Mouse (Mus musculus): ENCODE data around the gene Try4. TPM values are rescaled to one million over a fixed set of nuclear protein-coding genes. Genes with fewer than 3 reads are reported as not detected.
"Not testable (repeated sequence)": the region's sequence is repeated elsewhere in the genome, so short reads cannot be mapped to it uniquely, and the experiment has no call there.

Gene Try4
- polyA plus RNA-seq (2012; rRNA removed) = 0.24 TPM in 1 of 2 replicates, not detected in the other

DNA sequence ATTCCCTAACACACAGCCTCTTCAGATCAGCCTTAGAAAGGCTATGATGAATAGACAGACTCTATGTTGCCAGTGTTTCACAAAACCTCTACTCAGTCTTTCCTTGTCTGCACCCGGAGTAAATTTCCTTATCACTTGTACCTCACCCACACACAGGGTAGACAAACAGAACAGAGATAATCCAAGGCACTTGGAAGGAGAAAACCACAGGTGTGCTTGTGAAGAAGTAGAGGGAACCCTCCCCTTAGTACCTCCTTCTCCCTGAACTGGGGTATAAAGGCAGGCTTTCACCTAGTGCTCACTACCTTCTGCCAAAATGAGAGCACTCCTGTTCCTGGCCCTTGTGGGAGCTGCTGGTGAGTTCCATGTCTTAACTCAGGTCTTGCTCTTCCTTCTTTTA, at the start of gene Try4:
Try4 (plus strand) TSS at position 301 of the 400 bp plus-strand sequence.
- no peak for TF ChIP-seq POLR2A (IDR thresholded peaks at IDR 0.05; ENCODE audit: borderline replicate concordance, extremely low read depth, insufficient read depth, insufficient read length, poor library complexity, severe bottlenecking)
- no peak for TF ChIP-seq CTCF (IDR thresholded peaks at IDR 0.05; ENCODE audit: borderline replicate concordance, extremely low read depth, insufficient read depth, insufficient read length)
- no peak for DNase-seq (ENCODE audit: low read depth)

DNA sequence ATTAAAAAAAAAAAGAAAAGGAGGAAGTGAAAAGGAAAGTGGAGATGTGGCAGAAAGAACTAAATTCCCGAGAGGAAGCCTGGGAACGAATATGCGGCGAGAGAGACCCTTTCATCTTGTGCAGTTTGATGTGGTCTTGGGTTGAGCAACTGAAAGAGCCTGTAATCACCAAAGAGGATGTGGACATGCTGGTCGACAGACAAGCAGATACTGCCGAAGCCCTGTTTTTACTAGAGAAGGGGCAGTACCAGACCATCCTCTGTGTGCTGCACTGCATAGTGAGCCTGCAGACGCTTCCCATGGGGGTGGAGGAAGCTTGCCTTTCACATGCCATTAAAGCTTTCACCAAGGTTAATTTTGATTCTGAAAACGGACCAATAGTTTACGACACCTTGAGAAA, 48.8 kb upstream of the Try4 start:
- DNase-seq (ENCODE audit: low read depth) = not testable (repeated sequence)

DNA sequence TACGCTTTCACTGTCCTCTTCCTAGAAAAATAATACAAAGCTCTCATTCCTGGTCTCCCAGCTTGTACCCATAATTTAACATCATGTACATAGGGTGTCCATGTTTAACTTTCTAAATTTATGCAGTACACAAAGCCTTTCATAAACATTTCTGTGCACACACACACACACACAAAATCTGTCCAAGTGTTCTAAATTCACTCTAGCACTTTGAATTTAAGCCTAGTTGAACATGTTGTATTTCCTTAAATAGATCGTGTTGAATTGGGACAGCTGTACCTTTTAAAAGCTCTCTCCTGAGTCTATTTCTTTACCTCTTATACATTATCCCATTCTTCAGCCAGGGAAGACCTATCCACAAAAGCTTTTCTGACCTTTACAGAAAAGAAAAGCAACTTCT, 45.6 kb upstream of the Try4 start:
- no peak for DNase-seq (ENCODE audit: low read depth)
- TF ChIP-seq CTCF (IDR thresholded peaks at IDR 0.05; ENCODE audit: borderline replicate concordance, extremely low read depth, insufficient read depth, insufficient read length) (no peak), POLR2A (IDR thresholded peaks at IDR 0.05; ENCODE audit: borderline replicate concordance, extremely low read depth, insufficient read depth, insufficient read length, poor library complexity, severe bottlenecking) (no peak)

DNA sequence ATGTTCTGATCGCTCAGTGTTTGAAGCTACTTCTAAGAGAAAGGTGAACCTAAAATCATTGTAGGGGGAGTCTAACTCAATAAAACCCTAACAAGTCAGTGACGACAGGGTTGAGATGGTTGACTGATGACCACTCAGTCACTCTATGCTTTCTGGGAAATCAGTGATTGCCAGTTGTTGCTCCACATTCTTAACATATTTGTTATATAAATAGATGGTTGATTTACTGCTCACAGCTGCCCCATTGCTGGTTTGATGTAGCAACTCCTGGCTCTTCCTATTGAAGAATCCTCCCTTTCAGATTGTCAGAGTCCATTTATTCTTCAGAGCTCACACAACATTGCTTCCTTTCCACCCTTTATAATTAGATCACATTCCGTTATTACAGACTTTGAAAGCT, 44.6 kb upstream of the Try4 start:
- DNase-seq (ENCODE audit: low read depth) = no peak
- TF ChIP-seq POLR2A (IDR thresholded peaks at IDR 0.05; ENCODE audit: borderline replicate concordance, extremely low read depth, insufficient read depth, insufficient read length, poor library complexity, severe bottlenecking) (no peak), CTCF (IDR thresholded peaks at IDR 0.05; ENCODE audit: borderline replicate concordance, extremely low read depth, insufficient read depth, insufficient read length) (no peak)

- peak; percentile 38 for DNase-seq (ENCODE audit: low read depth)
- TF ChIP-seq POLR2A (IDR thresholded peaks at IDR 0.05; ENCODE audit: borderline replicate concordance, extremely low read depth, insufficient read depth, insufficient read length, poor library complexity, severe bottlenecking) = no peak
- no peak for TF ChIP-seq CTCF (IDR thresholded peaks at IDR 0.05; ENCODE audit: borderline replicate concordance, extremely low read depth, insufficient read depth, insufficient read length)
These were observed 39.3 kb upstream of the Try4 start for GRCm38 (mm10) chr6:41262796-41263195.

GRCm38 (mm10) chr6:41266140-41266539, 35.9 kb upstream of the Try4 start:
- DNase-seq (ENCODE audit: low read depth) = peak; percentile 4
- TF ChIP-seq CTCF (IDR thresholded peaks at IDR 0.05; ENCODE audit: borderline replicate concordance, extremely low read depth, insufficient read depth, insufficient read length) (no peak), POLR2A (IDR thresholded peaks at IDR 0.05; ENCODE audit: borderline replicate concordance, extremely low read depth, insufficient read depth, insufficient read length, poor library complexity, severe bottlenecking) (no peak)

DNA sequence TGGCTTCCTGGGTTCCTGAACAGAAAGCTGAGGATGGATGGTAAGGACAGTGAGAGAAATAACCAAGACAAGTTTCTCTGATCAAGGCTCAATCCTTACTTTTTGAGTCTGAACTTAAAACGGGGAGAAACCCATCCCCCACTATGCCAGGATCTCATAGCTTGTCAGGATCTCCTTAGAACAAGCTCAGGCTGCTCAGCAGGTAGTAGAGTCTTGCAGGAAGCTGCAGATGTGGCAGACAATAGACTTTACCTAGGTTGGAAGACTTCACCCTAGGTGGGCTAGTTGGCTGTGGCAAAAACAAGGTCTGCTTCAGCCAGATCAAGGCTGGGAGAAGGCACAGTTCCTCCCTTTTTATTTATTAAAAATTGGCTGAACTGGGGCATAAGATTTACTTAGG, 3.8 kb upstream of the Try4 start:
- no peak for DNase-seq (ENCODE audit: low read depth)
- TF ChIP-seq POLR2A (IDR thresholded peaks at IDR 0.05; ENCODE audit: borderline replicate concordance, extremely low read depth, insufficient read depth, insufficient read length, poor library complexity, severe bottlenecking) (no peak), CTCF (IDR thresholded peaks at IDR 0.05; ENCODE audit: borderline replicate concordance, extremely low read depth, insufficient read depth, insufficient read length) (no peak)

DNA sequence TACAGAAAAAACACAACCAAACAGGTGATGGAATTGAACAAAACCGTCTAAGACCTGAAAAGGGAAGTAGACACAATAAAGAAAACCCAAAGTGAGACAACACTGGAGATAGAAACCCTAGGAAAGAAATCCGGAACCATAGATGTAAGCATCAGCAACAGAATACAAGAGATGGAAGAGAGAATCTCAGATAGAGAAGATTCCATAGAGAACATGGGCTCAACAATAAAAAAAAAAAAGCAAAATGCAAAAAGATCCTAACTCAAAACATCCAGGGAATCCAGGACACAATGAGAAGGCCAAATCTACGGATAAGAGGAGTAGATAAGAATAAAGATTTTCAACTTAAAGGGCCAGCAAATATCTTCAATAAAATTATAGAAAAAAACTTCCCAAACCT, 14.7 kb downstream of the Try4 start, which contains the start of gene Try5:
Try5 (minus strand) TSS at position 101 of the 400 bp plus-strand sequence.
- not testable (repeated sequence) for DNase-seq (ENCODE audit: low read depth)

DNA sequence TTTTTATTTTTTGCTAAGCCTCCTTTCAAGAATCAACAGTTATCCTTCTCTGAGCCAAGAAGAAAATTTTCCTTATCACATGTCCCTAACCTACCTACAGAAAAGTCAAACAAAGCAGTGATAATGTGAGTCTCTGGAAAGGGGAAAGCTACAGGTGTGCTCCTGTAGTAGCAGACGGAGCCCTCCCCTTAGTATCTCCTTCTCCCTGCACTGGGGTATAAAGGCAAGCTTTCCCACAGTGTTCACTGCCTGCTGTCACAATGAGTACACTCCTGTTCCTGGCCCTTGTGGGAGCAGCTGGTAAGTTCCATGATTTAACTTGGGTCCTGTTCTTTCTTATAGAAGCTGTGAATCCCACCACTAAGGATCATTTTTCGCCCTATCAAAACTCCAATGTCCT, 51.9 kb downstream of the Try4 start, which contains the start of gene Try10:
Try10 (plus strand) TSS at position 174 of the 400 bp plus-strand sequence.
- no peak for DNase-seq (ENCODE audit: low read depth)
- no peak for TF ChIP-seq CTCF (IDR thresholded peaks at IDR 0.05; ENCODE audit: borderline replicate concordance, extremely low read depth, insufficient read depth, insufficient read length)
- TF ChIP-seq POLR2A (IDR thresholded peaks at IDR 0.05; ENCODE audit: borderline replicate concordance, extremely low read depth, insufficient read depth, insufficient read length, poor library complexity, severe bottlenecking) = no peak

Other genes with a start within 250 kb of the Try4 start
- gene Try5, start 14.6 kb downstream of the Try4 start, polyA plus RNA-seq (2012; rRNA removed) = 0.13 and 0.15 TPM in 2 replicates
- not detected in 2 replicates for gene Try10, start 51.8 kb downstream of the Try4 start, polyA plus RNA-seq (2012; rRNA removed)
- gene Prss3, start 75.4 kb downstream of the Try4 start, polyA plus RNA-seq (2012; rRNA removed) = not detected in 2 replicates
- gene Gm5771, start 90.1 kb downstream of the Try4 start, polyA plus RNA-seq (2012; rRNA removed) = not detected in 2 replicates
- not detected in 2 replicates for gene Gm10334, start 143.9 kb downstream of the Try4 start, polyA plus RNA-seq (2012; rRNA removed)
- gene Prss1, start 156.7 kb downstream of the Try4 start, polyA plus RNA-seq (2012; rRNA removed) = not detected in 2 replicates
- gene Prss2, start 219.5 kb downstream of the Try4 start, polyA plus RNA-seq (2012; rRNA removed) = 0.18 TPM in 1 of 2 replicates, not detected in the other

Data from brain, embryonic 14.5 days (tissue).